Mouse (Mus musculus) spleen, postnatal 14 days (tissue): ENCODE results near the gene Kcnq4.

Source experiments
- DNase-seq, 2 experiments: peaks; one replicate each; pipeline ENCODE4 v3.0.0; 2021 to 2022; ENCODE audit warnings: low spot score in 2 of 2

Gene Kcnq4

DNA sequence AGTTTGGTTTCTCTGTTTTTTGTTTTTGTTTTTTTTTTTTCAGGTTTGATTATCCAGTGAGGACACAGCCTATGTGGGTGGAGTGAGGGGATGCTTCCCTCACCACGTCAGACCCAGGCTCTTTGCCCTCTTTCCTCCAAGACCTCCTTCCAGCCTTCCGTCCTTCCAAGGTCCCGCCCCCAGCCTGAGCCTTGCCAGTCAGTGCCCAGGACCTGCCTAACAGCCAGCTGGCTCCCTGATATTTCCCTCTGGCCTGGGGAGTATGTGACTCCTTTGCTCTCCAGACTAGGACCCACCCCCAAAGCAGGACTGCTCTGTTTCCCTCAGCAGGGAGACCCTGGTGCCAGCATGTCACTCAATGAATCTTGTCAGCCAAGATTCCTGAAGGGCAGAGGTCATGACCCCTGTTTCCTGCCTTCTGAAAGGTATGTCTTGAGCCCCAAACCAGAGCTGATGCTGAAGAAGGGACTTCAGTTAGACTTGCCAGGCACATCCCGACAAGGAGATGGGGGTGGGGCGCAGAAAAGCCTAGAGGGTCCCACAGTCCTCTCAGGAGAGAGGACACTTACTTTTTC lies 22.8 kb downstream of the Kcnq4 start:
- DNase-seq: no peak

DNA sequence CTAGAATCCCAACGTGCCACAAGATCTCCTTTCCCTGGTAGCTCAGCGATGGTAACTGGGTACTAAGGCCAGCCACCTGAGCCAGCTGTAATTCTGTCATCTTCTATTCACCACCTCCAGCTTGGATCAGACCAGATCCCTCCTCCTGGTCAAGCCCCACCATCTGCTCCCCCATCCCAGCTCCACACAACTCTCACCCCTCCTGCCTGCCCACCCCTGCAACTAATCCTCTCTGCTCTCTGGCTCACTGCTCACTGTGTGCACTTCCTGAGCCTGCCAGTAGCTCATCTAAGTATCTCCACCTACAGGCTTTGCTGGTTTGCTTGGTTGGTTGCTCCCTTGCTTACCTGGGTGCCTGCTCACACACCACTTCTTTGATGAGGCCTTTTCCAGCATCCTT lies 26.8 kb downstream of the Kcnq4 start:
- DNase-seq: no peak

DNA sequence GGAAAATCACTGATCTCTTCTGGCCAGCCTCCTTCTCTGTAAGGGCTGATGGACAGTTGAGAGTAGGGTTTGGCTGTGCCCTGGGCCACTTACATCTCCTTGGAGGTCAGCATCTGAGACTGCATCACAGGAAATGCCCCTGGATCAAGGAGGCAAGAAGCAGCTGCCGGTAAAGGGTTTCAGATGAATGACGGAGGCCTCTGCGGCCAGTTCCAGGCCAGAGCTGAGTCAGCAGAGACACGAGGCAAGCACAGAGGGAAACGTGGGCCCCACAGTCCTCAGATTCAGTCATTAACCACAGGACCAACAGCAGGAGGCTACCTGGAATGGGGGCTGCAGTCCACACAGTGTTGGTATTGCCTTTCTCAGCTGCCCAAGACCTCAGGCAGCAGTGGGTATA lies 29.3 kb downstream of the Kcnq4 start:
- DNase-seq: no peak

DNA sequence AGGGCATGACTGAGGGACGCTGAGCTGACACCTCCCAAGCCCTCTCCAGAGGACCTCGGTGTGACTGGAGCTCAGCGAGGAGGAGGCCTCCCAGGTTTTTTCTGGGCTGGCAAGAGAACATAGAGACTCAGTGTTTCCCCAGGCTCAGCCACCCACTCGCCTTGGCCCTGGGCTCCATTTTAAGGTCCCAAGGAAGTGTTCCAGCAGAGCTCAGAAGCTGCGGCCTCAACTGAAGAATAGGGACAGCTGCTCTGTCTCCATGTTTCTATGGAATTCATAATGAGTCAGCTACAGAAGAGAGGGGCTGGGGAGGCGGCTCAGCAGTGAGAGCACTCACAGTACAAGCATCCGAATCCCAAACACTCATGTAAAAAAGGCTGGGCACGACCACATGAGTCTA lies 30.8 kb downstream of the Kcnq4 start:
- no peak for DNase-seq

DNA sequence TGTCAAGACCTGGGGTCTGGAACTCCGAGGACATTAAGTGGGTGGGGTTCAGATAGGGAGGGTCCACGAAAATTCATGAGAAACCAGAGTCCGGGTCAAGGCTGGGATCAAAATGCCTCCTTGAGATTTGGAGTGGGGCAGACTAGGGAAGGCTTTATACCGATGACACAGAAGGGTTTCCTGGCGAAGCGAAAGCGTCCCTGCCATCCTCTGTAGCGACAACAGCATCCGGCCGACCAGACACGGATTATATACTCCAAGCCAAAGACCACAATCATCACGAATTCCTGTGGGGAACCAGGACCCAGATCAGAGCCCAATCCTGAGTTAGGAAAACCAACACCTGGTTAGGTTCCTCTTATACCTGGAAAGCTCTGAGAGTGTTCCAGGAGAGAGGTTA lies 31.6 kb downstream of the Kcnq4 start:
- DNase-seq: no peak

DNA sequence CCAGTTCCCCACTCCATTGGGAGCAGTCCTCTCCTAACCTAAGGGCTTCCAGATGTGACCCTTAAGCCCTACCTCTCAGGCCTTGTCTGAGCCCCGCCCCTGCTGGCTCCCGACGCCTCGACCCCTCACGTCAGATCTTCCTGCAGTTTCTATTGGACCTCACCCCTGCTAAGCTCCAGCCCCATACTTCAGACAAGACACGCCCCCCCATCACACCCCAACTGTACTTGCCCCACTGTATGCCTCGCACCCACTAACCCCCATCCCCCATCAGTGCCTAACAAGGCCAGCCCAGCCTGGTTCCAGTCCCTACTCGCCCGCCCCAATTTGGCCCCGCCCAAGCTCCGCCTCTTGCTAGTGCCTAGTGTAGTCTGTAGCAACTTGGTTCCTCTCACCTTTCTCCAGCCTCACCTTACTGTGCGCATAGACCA lies 32.3 kb downstream of the Kcnq4 start:
- DNase-seq: peak in 1 of 2 experiments; percentile 21

DNA sequence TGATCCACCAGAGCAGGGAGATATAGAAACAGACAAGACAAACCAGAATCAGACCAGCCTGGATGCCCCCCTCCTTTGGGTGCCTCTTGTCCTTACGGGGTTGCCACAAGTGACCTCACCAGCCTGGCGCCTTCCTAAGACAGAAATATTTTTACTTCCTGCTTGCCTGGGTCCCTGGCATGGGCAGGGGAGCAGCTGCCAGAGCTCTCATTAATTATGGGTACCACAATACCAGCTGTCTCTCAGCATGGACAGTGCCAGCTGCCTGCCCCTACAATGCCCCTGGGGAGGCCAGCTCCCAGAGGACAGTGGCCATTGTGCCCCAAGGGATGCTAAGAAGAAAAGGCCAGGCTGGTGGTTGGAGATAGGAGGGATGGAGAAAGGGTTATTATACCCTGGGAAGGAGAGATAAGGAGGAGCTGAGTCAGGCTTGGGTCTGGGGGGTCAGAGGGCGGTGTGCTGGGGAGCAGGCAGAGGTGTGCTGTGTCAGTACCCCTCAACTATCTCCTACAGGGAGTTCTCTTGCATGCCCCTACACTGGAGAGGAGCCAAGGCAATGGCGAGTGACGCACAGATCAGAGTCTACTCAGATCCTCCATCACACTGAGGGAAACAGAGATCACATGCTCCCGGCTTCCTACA lies 34.4 kb downstream of the Kcnq4 start:
- DNase-seq: no peak

DNA sequence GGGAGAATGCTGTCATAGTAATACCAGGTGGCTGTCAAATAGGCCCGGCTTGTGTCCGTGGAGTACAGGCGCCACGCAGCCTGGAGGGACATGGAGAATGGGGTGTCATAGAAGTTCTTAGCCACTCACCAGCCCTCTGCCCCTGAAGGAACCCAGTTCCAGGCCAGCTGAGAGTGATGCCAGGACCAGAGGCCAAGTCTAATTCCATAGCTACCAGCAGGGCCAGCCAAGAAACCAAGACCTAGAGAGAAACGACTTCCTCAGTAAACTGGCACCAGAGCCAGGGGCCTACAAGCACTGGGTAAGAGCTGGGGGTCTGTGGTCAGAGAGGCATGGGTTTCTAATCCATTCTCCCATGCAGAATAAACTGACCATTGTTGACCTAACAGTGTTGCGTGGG lies 35.4 kb downstream of the Kcnq4 start:
- DNase-seq: no peak

DNA sequence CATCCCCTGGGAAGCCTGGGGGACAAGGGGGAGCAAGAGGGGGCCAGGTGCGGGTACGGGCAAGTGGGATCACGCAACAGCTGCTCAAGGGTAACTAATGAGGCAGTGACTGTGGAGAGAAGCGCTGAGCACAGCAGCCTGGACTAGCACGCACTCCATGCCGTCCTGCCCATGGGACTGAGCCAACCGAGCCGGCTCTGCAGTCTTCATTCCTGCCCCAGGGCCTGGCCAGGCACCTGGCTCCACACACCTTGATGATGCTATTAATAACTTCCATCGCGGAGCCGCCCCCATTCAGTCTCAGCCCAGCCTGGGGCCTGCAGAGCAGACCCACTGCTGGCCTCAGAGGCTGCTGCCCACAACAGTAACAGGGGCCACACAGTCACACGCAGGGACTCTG lies 36.2 kb downstream of the Kcnq4 start:
- no peak for DNase-seq

DNA sequence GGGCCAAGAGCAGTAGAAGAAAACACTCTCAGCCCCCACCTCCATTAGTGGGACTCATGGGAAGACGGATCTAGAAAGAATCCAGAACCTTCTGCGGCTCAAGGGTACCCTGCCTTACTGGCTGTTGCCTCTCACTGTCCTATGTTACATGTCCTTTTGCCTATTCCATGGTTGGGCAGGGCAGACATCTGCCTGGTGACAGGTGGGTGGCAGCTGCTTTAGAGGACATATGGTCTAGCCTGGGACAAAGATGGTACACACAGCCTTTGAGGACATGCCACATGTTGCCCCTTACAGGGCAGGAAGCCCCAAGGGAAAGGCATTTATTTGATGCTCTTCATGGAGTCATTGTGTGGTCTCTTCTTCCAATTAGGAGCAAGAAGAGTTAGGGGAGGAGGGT lies 45.9 kb downstream of the Kcnq4 start:
- no peak for DNase-seq

DNA sequence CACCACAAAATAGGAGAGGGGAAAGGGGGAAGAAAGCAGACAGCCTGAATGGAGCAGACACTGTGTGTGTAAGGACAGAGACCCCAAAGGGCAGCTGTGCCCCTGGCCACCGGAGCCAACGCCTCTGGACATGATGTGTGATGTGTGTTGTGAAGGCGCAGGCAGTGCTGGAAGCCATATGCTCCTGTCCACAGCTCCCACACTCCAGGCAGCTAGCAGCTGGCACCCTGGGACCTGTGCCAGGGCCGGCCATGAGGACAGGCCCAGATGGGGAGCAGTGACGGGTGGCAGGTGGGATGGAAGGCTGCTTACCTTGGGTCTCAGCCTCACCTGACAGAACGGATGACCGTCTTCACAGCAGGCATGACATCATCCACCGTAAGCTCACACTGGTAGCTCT lies 46.4 kb downstream of the Kcnq4 start:
- DNase-seq: no peak

DNA sequence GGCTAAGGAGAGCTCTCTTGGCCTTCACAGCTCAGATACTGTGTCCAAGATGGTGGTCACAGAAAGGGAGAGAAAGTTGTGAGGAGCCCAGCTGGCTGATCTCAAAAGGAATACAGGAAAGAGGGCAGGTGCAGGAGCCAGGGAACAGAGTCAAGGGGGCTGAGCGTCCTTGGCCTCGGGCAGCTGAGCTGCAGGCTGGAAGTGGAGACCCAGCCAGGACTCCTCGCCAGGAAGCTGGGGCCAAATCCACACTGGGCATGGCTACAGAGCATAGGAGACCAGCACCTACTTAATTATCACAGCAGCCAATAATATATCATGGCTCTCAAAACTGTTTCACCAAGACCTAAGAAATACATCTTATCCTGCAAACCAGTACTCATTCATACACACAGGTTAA lies 47.2 kb downstream of the Kcnq4 start:
- DNase-seq: no peak

DNA sequence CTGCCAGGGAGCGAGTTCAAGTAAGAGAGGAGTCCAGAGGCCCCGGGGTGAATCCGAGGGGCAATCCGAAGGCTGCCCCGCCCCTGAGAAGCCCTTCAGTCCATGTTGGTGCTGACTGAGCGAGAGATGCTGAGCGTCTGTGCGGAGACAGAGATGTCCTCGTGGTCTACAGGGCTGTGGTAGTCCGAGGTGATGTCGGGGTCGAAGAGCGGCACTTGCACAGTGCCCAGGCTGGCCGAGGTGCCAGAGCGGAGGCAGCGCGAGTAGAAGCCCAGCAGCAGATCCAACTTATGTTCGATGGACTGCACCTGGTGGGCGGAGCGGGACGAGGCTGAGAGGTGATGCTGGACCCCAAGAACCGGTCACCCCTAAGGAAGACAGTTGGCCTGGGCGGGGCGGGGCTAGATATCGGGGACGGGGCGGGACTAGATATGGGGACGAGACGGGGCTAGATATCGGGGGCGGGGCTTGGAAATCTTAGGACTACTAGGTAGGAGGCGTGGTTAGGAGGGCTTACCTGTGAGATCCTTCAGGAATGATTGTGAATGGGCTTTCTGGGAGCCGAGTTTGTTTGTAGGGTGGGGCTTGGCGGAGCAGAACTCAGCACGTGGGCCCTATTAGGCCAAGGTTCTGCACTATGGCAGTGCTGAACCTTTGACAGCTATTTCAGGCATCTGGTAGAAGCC lies 50.5 kb downstream of the Kcnq4 start:
- DNase-seq: no peak

DNA sequence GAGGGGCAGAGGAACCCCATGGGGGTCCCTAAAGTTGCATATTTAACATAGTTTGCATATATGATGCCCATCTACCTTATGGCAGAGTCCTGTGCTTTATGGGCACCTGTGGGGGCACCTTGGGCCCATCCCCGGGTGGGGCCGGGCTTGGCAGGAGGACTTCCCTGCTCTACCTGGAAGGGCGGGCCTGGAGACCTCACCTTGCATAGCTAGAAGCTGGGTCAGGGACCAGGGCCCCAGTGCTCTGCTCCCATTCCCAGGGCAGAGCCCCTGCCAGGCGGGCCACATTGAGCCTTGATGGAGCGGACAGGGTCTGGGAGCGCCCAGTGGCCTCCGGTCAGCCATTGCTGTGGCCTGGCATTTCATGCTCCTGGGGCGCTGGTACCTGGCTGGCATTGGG lies 51.1 kb downstream of the Kcnq4 start:
- DNase-seq: no peak

DNA sequence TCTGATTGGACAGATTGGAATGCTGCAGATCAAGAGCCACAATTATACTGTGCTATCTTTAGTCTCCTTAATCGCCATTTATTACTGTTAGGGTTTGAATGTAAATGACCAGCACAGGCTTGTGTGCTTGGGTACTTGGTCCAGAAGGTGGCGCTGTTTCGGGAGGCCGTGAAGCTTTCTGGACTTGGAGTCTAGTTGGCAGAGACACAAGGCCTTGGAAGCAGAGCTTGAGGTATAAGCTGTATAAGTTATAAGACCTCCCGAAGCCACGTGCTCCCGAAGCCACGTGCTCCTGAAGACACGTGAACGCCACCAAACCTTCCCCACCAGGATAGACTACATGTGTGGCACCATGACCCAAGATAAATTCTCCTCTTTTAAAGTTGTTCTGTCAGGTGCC lies 55.7 kb downstream of the Kcnq4 start:
- DNase-seq: peak in 1 of 2 experiments; percentile 16

DNA sequence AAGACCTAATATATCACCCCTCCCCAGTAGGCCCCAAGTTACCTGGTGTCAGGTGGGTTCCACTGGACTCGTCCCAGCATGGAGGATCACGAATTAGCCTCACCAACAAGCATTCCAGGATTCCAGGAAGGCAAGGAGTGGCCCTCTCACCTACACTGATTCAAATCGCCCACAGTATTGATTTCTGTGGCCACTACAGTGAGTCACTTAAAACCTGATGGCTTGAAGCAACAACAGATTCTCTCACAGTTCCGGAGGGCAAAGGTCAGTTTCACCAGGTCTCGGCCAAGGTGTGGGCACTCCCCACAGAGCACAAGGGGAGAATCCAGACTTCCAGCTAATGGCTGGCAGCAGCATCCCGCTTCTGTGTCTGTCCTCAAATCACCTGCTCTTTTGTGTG lies 59.1 kb downstream of the Kcnq4 start:
- DNase-seq: no peak

DNA sequence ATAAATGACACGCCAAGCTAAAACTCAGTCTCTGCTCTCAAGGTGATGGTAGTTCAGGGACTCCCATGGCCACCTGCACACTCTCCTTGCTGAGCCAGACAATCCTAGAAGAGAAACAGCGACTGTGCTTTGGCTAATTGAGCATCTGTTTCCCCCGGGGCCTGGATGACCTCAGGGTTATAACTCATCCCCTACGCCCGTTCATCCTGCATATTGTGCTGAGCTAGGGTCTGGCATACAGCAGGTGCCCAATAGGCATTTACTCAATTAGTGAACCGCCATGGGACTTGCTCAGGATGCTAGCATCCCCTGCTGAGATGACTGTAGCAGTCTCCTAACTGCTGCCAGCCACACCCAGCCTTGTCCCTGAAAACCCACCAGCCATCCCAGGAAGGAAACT lies 61.1 kb downstream of the Kcnq4 start:
- no peak for DNase-seq

DNA sequence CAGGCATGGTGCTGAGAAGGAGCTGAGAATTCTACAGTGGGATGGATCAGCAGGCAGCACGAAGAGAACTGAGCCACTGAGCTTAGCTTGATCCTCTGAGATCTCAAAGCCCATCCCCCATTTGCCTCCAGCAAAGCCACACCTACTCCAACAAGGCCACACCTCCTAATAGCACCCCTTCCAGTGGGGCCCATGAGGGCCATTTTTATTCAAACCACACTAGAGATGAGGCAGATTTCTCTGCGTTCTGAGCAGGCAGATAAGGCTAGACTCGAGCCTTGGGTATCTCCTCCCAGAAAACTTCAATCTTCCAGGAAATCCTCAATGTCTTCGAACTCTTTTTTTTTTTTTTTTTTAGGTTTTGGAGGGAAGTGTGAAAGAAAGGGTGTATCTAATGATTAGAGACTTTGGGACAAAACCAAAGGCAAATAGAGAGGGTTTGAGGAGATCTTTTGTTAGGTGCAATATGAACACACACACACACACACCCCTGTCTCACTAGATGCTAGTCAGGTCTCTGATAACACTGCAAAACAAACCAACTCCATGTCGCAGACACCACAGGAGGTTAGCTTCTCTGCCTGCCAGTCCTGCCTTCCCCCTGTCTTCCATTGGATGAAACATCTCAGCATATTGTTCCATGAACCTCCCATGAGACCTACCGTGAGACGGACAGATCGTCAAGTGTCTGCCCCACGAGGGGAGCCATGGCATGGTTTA lies 65.0 kb downstream of the Kcnq4 start:
- no peak for DNase-seq

DNA sequence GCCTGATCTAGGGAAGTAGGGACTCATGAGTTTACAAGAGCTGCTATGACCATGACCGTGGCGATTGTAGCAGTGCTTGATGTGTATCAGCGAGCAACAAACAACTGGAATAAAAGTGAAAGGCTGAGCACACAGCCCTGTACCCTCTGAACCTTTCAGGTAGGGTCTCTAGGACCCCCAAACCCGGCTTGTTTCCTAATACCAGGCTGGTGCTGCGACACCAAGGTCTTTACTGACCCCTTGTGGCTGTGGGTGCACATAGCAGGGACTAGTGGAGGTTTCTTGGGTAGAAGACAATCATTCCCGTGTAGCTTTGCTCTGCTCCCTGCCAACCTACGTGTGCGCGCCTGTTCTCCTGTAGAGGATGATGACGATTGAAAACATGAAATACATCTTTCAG lies 66.2 kb downstream of the Kcnq4 start:
- DNase-seq: peak; percentile 40 to 53

DNA sequence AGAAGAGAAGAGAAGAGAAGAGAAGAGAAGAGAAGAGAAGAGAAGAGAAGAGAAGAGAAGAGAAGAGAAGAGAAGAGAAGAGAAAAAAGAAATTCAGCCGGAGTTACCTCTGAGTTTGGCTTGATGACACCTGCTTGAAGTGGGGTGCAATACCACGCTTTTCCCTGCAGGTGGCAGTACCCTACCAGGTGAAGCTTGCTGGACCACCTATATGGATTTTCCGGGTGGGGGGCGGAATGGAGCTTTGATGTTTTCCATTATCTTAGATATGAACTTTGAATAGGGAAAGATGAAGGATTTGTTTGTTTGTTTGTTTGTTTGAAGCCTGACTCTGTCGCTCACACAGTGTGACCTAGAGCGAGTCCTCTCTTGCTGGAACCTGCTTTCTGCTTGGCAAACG lies 67.5 kb downstream of the Kcnq4 start:
- DNase-seq: peak in 1 of 2 experiments; percentile 33

DNA sequence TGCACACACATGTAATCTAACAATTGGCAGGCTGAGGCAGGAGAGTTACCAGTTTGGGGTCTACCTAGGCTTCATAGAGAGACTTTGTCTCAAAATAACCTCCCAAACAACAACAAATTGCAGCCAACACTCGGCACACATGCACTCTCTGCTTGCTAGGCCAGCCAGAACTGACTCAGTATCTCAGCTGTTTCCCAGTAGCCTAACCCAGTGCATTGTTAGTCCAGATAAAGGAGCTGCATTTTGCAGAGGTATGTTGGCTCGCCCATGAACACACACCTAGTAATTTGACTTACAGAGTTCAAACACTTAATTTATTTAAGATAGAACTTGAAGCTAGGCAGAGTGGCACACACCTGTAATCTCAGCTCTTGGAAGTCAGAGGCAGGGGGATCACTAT lies 72.8 kb downstream of the Kcnq4 start:
- DNase-seq: no peak

DNA sequence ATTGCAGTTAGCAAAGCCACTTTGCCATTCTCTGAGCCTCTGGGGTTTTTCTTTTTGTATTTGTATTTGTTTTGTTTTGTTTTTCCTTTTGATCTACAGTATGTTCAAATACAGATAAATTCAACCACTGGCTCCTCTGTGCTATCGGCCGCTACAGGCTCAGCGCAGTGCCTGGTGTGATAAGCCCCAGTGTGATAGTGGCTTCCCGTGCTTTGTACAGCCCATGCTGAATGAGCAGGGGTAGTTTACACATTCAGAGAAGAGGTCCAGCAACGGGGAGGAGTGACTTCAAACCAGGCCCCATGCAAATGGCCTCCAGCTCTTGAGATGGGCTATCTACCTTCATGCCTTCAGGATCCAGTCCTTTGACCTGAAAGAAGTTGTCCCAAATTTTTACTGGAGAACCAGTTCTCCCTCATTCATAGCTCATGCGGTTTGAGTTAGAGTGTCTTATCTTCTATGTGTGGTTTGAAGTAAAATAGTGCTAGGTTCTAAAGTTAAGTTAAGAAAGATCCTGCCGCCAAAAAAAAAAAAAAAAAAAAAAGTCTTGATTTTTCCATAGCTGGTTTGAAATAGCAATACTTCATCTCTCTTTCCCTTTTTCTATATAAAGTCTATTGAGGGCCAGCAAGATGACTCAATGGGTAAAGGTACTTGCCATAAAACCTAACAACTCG lies 73.5 kb downstream of the Kcnq4 start:
- peak in 1 of 2 experiments; percentile 38 for DNase-seq
